Mouse (Mus musculus) limb, embryonic 11.5 days (tissue): ENCODE results near the gene Prrg1. TPM values are rescaled to one million over a fixed set of nuclear protein-coding genes. Genes with fewer than 3 reads are reported as not detected.

Source experiments
- ATAC-seq: fragments of 200-750 bp; cut with Nextera tagmentation; 2 replicates; pipeline ENCODE4 v1.8.0; 2017; ENCODE audit warnings: low read depth; ENCODE audit not compliant: insufficient number of reproducible peaks, low FRiP score, low TSS enrichment
- DNase-seq: peaks from one replicate; pipeline ENCODE4 v3.0.0-alpha.2; 2015; ENCODE audit warnings: low spot score
- H3K27ac ChIP-seq: fragments of 300-500 bp; sonication (generic); replicated peaks from 2 replicates; pipeline ENCODE4 v1.5.1; 2014; ENCODE audit warnings: low read depth, mild to moderate bottlenecking, low read length
- H3K27me3 ChIP-seq: fragments of 300-500 bp; sonication (generic); 2 replicates; pipeline ENCODE4 v1.6.1; 2014; ENCODE audit warnings: mild to moderate bottlenecking, low read length, mixed read lengths; ENCODE audit not compliant: control insufficient read depth, insufficient read depth
- H3K36me3 ChIP-seq: fragments of 300-500 bp; sonication (generic); 2 replicates; pipeline ENCODE4 v1.6.1; 2014; ENCODE audit warnings: mild to moderate bottlenecking, low read length, moderate library complexity, mixed read lengths; ENCODE audit not compliant: control insufficient read depth, insufficient read depth
- H3K4me1 ChIP-seq: fragments of 300-500 bp; sonication (generic); 2 replicates; pipeline ENCODE4 v1.6.1; 2014; ENCODE audit warnings: low read length, mixed read lengths; ENCODE audit not compliant: control insufficient read depth, insufficient read depth
- H3K4me2 ChIP-seq: fragments of 300-500 bp; sonication (generic); 2 replicates; pipeline ENCODE4 v1.6.1; 2014; ENCODE audit warnings: low read depth, mild to moderate bottlenecking, moderate library complexity; ENCODE audit not compliant: severe bottlenecking
- H3K4me3 ChIP-seq: fragments of 300-500 bp; sonication (generic); 2 replicates; pipeline ENCODE4 v1.5.1; 2014; ENCODE audit warnings: low read depth, low read length
- H3K9ac ChIP-seq: fragments of 300-500 bp; sonication (generic); 2 replicates; pipeline ENCODE4 v1.6.1; 2014; ENCODE audit warnings: mild to moderate bottlenecking, low read length
- H3K9me3 ChIP-seq: fragments of 300-500 bp; sonication (generic); 2 replicates; pipeline ENCODE4 v1.6.1; 2016; ENCODE audit warnings: low read length; ENCODE audit not compliant: control insufficient read depth
- WGBS: fragments of 180-500 bp; shearing (Covaris S2); extraction: QIAGEN DNeasy Blood & Tissue Kit; methylation state at CpG from one replicate; pipeline ENCODE4 v1.1.7; 2014; 5-methylcytosine and 5-hydroxymethylcytosine counted together
- polyA plus RNA-seq: library from polyadenylated mRNA; unstranded; fragments of >200 nt; fragmentation: Nextera tagmentation; extraction: Ambion mirVana; gene quantifications from 2 replicates; pipeline ENCODE4 v1.2.1, GENCODE M21; 2014

Prrg1 gene
- polyA plus RNA-seq = 11.1 and 11.7 TPM in 2 replicates

DNA sequence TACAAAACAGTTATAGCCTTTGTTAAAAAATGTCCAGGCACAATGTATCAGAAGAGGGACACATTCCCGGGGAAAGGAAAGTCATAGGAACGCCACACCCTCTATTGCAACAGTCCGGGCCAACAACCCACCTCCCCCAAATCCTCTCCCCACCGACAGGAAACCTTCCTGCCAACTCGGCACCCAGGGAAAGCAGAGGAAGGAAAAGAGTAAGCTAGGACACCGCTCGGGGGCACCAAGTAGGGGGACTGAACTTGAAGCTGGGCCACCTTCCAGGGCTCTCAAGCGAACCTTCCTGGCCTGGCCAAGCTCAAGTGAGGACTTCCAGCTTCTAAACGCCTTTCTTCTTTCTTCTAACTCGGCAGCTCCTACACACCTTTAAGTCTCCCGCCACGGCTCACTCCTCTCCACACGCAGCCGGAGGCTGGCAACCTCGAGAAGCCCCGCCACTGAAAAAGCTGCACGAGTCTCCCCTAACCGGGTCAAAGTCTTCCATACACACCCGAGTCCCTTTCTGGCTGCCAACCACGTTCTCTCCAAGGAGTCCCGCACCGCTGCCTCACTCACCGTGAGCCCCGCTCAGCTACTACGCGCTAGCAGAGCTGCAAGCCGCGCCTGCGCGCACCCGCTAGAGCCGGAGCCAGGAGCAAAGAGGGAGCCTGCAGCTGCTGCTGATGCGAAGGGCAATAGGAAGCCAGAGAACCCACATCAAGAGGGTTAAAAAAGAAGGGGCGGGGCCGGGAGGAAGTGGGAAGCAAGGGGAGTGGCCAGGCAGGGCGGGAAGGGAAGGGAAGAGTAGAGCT, at the start of gene Prrg1:
TSS of gene Prrg1 (minus strand) at position 695 of the 803 bp plus-strand sequence.
- H3K4me2 ChIP-seq = peak within 1 kb of the TSS; percentile 15; the same call in 1 of the 2 replicates
- no peaks in the 10 kb centered on the region for H3K9me3 ChIP-seq
- DNase-seq = peak; percentile 78
- peak within 1 kb of the TSS; percentile 71 for H3K9ac ChIP-seq
- H3K4me3 ChIP-seq = peak within 1 kb of the TSS; percentile 41
- no peaks in the 10 kb centered on the region for H3K36me3 ChIP-seq
- peak; percentile 94 for ATAC-seq
- peak within 1 kb of the TSS; percentile 87 for H3K27ac ChIP-seq
- H3K27me3 ChIP-seq = no peaks in the 10 kb centered on the region
- WGBS = 13% methylated on average over 33 of the region's 36 CpGs
- H3K4me1 ChIP-seq = no peaks in the 10 kb centered on the region

DNA sequence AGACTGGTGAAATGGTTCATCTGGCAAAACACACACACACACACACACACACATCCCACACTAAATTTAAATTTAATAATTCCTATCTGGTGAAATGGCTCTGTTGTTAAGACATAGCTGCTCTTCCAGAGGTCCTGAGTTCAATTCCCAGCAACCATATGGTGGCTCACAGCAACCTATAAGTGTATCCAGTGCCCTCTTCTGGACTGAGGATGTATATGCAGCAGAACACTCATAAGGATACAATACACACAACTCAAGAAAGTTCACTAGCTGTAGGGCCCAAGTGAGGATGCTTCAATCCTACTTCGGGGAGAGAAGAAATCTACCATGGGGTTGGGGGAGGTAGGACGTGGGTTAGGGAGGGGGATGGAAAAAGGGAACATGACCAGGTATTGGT, 22.1 kb upstream of the Prrg1 start:
- no peak for ATAC-seq
- no peaks in the 10 kb centered on the region for H3K9me3 ChIP-seq
- WGBS = 67% methylated on average over 2 of the region's 2 CpGs
- H3K4me1 ChIP-seq = no peaks in the 10 kb centered on the region
- H3K27ac ChIP-seq = no peak overlapping the region
- H3K4me2 ChIP-seq = no peak overlapping the region
- no peak overlapping the region for H3K4me3 ChIP-seq
- no peak for DNase-seq
- H3K9ac ChIP-seq = no peak overlapping the region
- H3K36me3 ChIP-seq = no peaks in the 10 kb centered on the region
- H3K27me3 ChIP-seq = no peaks in the 10 kb centered on the region

DNA sequence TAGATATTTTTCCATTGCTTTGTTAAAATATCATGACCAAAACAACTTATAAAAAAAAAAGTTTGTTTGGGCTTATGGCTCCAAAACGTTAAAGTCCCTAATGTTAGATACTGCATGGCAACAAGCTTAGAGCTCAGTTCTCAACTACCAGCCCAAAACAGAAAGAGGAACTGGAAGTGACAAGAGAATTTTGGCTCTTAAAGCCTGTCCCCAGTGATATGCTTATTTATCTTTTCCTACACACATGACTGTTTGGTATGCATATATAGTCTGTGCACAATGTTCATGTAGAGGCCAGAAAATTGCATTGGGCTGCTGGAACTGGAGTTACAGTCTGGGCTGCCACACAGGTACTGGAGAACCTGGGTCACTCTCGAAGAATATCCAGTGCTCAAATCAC, 9.4 kb upstream of the Prrg1 start:
- DNase-seq = no peak
- no peak overlapping the region for H3K9ac ChIP-seq
- no peak overlapping the region for H3K27ac ChIP-seq
- no peak overlapping the region for H3K4me2 ChIP-seq
- no peaks in the 10 kb centered on the region for H3K9me3 ChIP-seq
- no peaks in the 10 kb centered on the region for H3K4me1 ChIP-seq
- no peaks in the 10 kb centered on the region for H3K36me3 ChIP-seq
- H3K27me3 ChIP-seq = no peaks in the 10 kb centered on the region
- WGBS = 67% methylated on average over 2 of the region's 2 CpGs
- H3K4me3 ChIP-seq = no peak overlapping the region
- no peak for ATAC-seq

DNA sequence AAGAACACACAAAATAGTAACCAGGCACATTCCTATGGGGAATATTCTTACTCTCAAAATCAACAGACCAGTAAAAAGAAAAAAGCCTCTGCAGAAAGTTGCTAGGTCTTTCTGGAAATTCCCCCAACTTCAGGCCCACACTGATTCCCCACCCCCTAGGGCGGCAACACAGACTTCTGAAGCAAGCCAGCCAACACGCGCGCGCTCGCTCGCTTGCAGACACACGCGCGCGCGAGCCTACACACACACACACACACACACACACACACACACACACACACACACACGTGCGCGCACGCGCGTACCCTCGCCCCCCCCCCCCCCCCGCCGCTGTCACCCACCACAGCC, 868 bp downstream of the Prrg1 start:
- Histone ChIP-seq H3K36me3 (no peaks in the 10 kb centered on the region), H3K27me3 (no peaks in the 10 kb centered on the region), H3K27ac (peak overlapping the region; percentile 87), H3K4me1 (no peaks in the 10 kb centered on the region), H3K9me3 (no peaks in the 10 kb centered on the region), H3K9ac (no peak overlapping the region; the same call in 1 of the 2 replicates), H3K4me2 (peak overlapping the region; percentile 15; the same call in 1 of the 2 replicates), H3K4me3 (peak overlapping the region; percentile 41)
- peak; percentile 58 for DNase-seq
- ATAC-seq = peak; percentile 68; the same call in 1 of the 2 replicates
- WGBS = 27% methylated on average over 12 of the region's 21 CpGs

DNA sequence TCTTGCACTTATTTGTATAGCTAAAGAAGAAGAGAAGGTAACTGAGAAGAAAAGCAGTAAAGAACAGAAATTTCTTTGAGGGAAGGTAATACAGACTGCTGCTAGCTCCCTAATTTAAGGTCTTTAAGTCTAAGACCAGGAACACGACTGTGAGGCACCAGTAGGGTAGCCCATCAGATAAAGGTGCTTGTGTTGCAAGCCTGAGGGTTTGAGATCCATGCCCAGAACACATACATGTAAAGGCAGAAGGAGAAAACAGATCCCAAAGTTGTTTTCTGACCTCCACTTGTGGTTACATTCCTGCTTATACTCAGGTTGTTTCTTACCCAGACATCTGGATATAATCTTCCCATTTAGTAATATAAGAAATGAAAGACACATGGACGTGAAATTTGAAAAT, 20.2 kb downstream of the Prrg1 start:
- Histone ChIP-seq H3K4me3 (no peak overlapping the region), H3K27me3 (no peaks in the 10 kb centered on the region), H3K9ac (no peak overlapping the region), H3K9me3 (no peaks in the 10 kb centered on the region), H3K27ac (no peak overlapping the region), H3K4me2 (no peak overlapping the region), H3K36me3 (no peaks in the 10 kb centered on the region), H3K4me1 (no peaks in the 10 kb centered on the region)
- 30% methylated on average over 2 of the region's 2 CpGs for WGBS
- DNase-seq = no peak
- ATAC-seq = no peak

DNA sequence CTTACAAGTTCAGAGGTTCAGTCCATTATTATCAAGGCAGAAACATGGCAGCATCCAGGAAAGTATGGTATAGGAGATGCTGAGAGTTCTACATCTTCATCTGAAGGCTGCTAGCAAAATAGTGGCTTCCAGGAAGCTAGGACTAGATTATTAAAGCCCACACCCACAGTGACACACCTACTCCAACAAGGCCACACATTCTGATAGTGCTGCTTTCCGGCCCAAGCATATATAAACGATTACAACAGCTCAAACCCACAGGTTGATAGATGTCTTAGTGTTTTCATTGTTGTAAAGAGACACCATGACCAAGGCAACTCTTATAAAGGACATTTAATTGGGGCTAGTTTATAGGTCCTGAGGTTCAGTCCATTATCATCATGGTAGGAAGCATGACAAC, 30.3 kb downstream of the Prrg1 start:
- no peaks in the 10 kb centered on the region for H3K9me3 ChIP-seq
- H3K27ac ChIP-seq = no peak overlapping the region
- 83% methylated on average over 2 of the region's 2 CpGs for WGBS
- DNase-seq (no peak), ATAC-seq (no peak)
- H3K4me3 ChIP-seq = no peak overlapping the region
- H3K27me3 ChIP-seq = no peaks in the 10 kb centered on the region
- H3K9ac ChIP-seq = no peak overlapping the region
- H3K4me2 ChIP-seq = no peak overlapping the region
- no peaks in the 10 kb centered on the region for H3K4me1 ChIP-seq
- H3K36me3 ChIP-seq = no peaks in the 10 kb centered on the region

DNA sequence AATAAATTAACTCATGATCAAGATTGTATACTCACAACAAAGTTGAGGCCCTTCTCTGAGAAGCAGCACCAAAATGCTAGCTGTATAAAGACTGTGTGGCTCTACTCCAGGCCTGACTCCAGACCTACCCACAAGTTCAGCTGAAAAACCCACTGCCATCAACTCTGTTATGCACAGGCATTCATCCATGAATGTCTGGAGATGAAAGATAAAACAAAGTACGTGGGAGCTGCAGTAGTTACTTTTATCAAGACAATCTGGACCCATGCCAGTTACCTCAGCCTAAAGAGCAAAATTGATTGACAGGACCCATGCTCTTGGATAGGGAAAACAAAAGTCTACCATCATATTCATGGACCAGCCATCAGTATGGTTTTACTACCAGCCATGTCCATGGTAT, 31.0 kb downstream of the Prrg1 start:
- H3K27ac ChIP-seq = no peak overlapping the region
- no peaks in the 10 kb centered on the region for H3K27me3 ChIP-seq
- no peaks in the 10 kb centered on the region for H3K36me3 ChIP-seq
- no peak overlapping the region for H3K4me3 ChIP-seq
- DNase-seq (no peak), ATAC-seq (no peak)
- H3K4me2 ChIP-seq = no peak overlapping the region
- WGBS = 70% methylated on average over 1 of the region's 1 CpGs
- H3K9ac ChIP-seq = no peak overlapping the region
- H3K9me3 ChIP-seq = no peaks in the 10 kb centered on the region
- no peaks in the 10 kb centered on the region for H3K4me1 ChIP-seq

DNA sequence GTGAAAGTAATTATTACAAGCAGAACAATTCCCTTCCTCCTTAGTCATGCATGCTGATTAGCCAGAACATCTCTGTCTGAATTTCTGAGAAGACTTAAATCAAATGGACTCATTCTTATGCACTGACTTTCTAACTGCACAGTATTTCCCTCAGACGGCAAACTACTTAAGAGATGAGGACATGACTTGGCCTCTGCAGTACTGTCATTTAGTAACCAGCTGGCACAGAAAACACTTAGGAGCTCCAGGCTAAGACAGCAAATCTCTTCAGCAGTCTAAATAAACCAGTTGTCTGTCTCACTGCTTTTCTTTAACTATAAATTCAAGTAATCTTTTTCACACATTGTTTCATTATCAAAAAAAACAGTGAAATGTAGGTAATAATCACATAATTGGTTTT, 36.0 kb downstream of the Prrg1 start:
- H3K4me1 ChIP-seq = no peaks in the 10 kb centered on the region
- no peak for ATAC-seq

DNA sequence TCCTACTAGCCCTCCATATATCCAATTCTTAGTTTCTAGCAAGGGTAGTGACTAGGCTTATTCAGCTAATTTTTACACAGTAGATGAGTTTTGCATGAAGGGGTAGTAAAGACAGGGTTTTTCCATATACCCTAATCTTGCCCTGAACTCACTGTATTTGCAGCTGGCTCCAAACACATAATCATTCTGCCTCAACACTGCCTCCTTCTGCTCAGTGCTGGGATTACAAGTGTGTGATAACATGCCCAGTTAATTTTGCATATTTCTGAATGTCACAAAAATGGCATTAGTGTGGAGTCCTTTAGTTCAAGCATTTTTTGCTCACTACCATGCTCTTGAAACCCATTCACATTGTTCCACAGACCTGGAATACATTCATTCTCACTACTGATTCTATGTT, 44.0 kb downstream of the Prrg1 start:
- H3K9me3 ChIP-seq = no peaks in the 10 kb centered on the region
- ATAC-seq = no peak
- no peak for DNase-seq
- H3K27me3 ChIP-seq = no peaks in the 10 kb centered on the region
- no peak overlapping the region for H3K9ac ChIP-seq
- H3K4me3 ChIP-seq = no peak overlapping the region
- no peaks in the 10 kb centered on the region for H3K36me3 ChIP-seq
- H3K27ac ChIP-seq = no peak overlapping the region
- no peak overlapping the region for H3K4me2 ChIP-seq
- H3K4me1 ChIP-seq = no peaks in the 10 kb centered on the region

More for the DNA sequence above, 36.0 kb downstream of the Prrg1 start:
- no peak overlapping the region for H3K27ac ChIP-seq
- H3K9ac ChIP-seq = no peak overlapping the region
- H3K27me3 ChIP-seq = no peaks in the 10 kb centered on the region
- WGBS = 88% methylated on average over 1 of the region's 1 CpGs
- H3K4me2 ChIP-seq = no peak overlapping the region
- no peaks in the 10 kb centered on the region for H3K9me3 ChIP-seq
- no peak for DNase-seq
- H3K36me3 ChIP-seq = no peaks in the 10 kb centered on the region
- no peak overlapping the region for H3K4me3 ChIP-seq
